In genomic region chr7:134703704-134704103, GRCm38 (mm10) we compare ENCODE assay signal across 9 mouse cellular contexts. TPM values are rescaled to one million over a fixed set of nuclear protein-coding genes. Genes with fewer than 3 reads are reported as not detected.
DNase-seq lines count a peak whose midpoint lies in the region; TF ChIP-seq lines count a peak whose summit lies in the region.
"Had no signal": no experiment of that assay in that cellular context is flagged by ENCODE, and none has a peak within 500 bp of the region (broad histone marks: within the 10 kb centered on the region; RNA-seq: fewer than 3 reads in every experiment).

No protein-coding gene starts in this region.

- H3K27me3 ChIP-seq in heart, embryonic 10.5 days (ENCODE audit: insufficient read depth, poor library complexity, severe bottlenecking) = no peaks in the 10 kb centered on the region

- no peak overlapping the region for H3K4me3 ChIP-seq in heart, embryonic 10.5 days
- H3K4me3 ChIP-seq in lung, adult 2 months (replicated peaks; ENCODE audit: extremely low read depth, low read depth, low read length) = no peak overlapping the region

- H3K36me3 ChIP-seq in heart, embryonic 10.5 days = no peaks in the 10 kb centered on the region

- intact Hi-C loops in heart, postnatal 10 days (cut with DNase I) = no loop called here

- 85% methylated on average over 2 of the region's 2 CpGs for WGBS in heart, embryonic 10.5 days
- WGBS in lung, adult 2 months = 44% methylated on average over 2 of the region's 2 CpGs

- no peak for TF ChIP-seq CTCF in lung, adult 2 months (IDR thresholded peaks at IDR 0.05; ENCODE audit: insufficient read depth, low read length)

- TF ChIP-seq POLR2A in lung, adult 2 months (IDR thresholded peaks at IDR 0.05; ENCODE audit: borderline replicate concordance, extremely low read depth, low read depth, low read length) = no peak

- H3K9me3 ChIP-seq in heart, embryonic 10.5 days = no peaks in the 10 kb centered on the region

- H3K4me1 ChIP-seq in heart, embryonic 10.5 days = peaks cover 32% of the 10 kb centered on the region
- H3K4me1 ChIP-seq in lung, adult 2 months (ENCODE audit: control insufficient read depth, insufficient read depth, low read length) = peaks cover 13% of the 10 kb centered on the region

- no peak overlapping the region for H3K27ac ChIP-seq in heart, embryonic 10.5 days
- H3K27ac ChIP-seq: liver, embryonic 14.5 days had no signal

- DNase-seq in heart, adult 18-20 months = peak; percentile 57 to 76
- DNase-seq in heart, embryonic 10.5 days (ENCODE audit: low spot score) = no peak
- DNase-seq in NIH3T3 (ENCODE audit: low read depth) = peak; percentile 15
- peak; percentile 38 to 40 for DNase-seq in heart, postnatal 10 days
- peak; percentile 61 for DNase-seq in lung, adult 2 months
- no peak for DNase-seq in thymus, postnatal 0 days (ENCODE audit: low spot score)
- DNase-seq in spleen, postnatal 14 days (ENCODE audit: low spot score in 2 of 2) = no peak
- DNase-seq in c-Kit-positive CD71-positive TER-119-positive erythroid progenitor cells, embryonic 14.5 days (ENCODE audit: low spot score) = no peak

RNA-seq across cellular contexts. Expression of gene Dock1, which starts 33.2 kb away (rescaled TPM):
- 10 to 100 TPM; 26.8 to 28.4 TPM for total RNA-seq in heart, adult 18-20 months (2021)
- 24.7 and 25.6 TPM in 2 replicates for polyA plus RNA-seq in heart, embryonic 10.5 days (2016; fragmentation: Nextera tagmentation; extraction: Ambion mirVana)
- total RNA-seq in heart, postnatal 10 days (2021) = 10 to 100 TPM; 46.8 to 47.5 TPM
- polyA plus RNA-seq in lung, adult 2 months (2012; rRNA removed) = 13.5 and 18.7 TPM in 2 replicates
- polyA plus RNA-seq in thymus, postnatal 0 days (2015; fragmentation: Nextera tagmentation; extraction: Ambion mirVana) = 4.5 and 5.3 TPM in 2 replicates

Comparison
In these comparisons a context has a peak if more than half of its experiments do, and no peak if none do; other contexts are left out.
1. DNase-seq: peak in heart, adult 18-20 months (2 of 2), NIH3T3 (single experiment), heart, postnatal 10 days (2 of 2) and lung, adult 2 months (single experiment); none in heart, embryonic 10.5 days (single experiment), thymus, postnatal 0 days (single experiment), spleen, postnatal 14 days (0 of 2) and c-Kit-positive CD71-positive TER-119-positive erythroid progenitor cells, embryonic 14.5 days (single experiment).